Mouse (Mus musculus) ES-Bruce4 (cell line): ENCODE measurements at regions not wholly inside any gene's neighbourhood (a gene's known extent, or its start where the extent isn't known, plus 50 kb on each side); places are given as distances from the start of the nearest gene placed in this dataset.

Experiments
- CTCF ChIP-seq: IDR thresholded peaks from one replicate; pipeline ENCODE4 v1.8.1; 2011; ENCODE audit warnings: low read depth, low read length
- POLR2A ChIP-seq: IDR thresholded peaks from one replicate; pipeline ENCODE4 v1.8.1; 2011; ENCODE audit warnings: low read length; ENCODE audit not compliant: insufficient read depth

- TF ChIP-seq CTCF (no peak), POLR2A (no peak)
Observed at GRCm38 (mm10) chr13:102016518-102016917, 248.5 kb upstream of the Pik3r1 start.
